Mouse (Mus musculus): ENCODE measurements at regions not wholly inside any gene's neighbourhood (a gene's known extent, or its start where the extent isn't known, plus 50 kb on each side); places are given as distances from the start of the nearest gene placed in this dataset.

DNA sequence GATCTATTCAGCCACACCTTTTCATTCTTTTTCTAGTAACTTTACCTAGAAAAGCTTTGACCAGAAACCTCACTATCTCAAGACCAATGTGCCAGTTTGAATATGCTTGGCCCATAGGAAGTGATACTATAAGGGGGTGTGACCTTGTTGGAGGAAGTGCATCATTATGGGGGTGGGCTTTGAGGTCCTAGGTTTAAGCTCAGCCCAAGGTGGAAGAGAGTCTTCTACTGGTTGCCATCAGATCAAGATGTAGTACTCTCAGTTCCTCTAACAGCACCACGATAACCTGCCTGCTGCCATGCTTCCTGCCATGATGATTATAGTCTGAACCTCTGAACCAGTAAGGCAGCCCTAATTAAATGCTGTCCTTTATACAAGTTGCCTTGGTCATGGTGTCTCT is 105.0 kb upstream of the Cited2 start:
- TF ChIP-seq CTCF (IDR thresholded peaks at IDR 0.05; ENCODE audit: low read depth, low read length) (no peak), EP300 (IDR thresholded peaks at IDR 0.05; ENCODE audit: insufficient read depth, low read depth, low read length) (no peak)

All from ES-Bruce4 (cell line).